Mouse (Mus musculus): Measurements from ENCODE around the gene Homer2.

- no peak for TF ChIP-seq CTCF (IDR thresholded peaks at IDR 0.05; ENCODE audit: control insufficient read depth, insufficient read depth, insufficient read length)
- no peak for TF ChIP-seq MAX (IDR thresholded peaks at IDR 0.05)
- TF ChIP-seq FOSL1 (IDR thresholded peaks at IDR 0.05; ENCODE audit: insufficient read depth, low read length, poor library complexity, severe bottlenecking) = no peak
- no peak for TF ChIP-seq USF1 (IDR thresholded peaks at IDR 0.05; ENCODE audit: low read depth)
Observed at GRCm38 (mm10) chr7:81654946-81655718, 52.2 kb downstream of the Homer2 start.
